ENCODE assay signal across 14 mouse cellular contexts in the genomic region with DNA sequence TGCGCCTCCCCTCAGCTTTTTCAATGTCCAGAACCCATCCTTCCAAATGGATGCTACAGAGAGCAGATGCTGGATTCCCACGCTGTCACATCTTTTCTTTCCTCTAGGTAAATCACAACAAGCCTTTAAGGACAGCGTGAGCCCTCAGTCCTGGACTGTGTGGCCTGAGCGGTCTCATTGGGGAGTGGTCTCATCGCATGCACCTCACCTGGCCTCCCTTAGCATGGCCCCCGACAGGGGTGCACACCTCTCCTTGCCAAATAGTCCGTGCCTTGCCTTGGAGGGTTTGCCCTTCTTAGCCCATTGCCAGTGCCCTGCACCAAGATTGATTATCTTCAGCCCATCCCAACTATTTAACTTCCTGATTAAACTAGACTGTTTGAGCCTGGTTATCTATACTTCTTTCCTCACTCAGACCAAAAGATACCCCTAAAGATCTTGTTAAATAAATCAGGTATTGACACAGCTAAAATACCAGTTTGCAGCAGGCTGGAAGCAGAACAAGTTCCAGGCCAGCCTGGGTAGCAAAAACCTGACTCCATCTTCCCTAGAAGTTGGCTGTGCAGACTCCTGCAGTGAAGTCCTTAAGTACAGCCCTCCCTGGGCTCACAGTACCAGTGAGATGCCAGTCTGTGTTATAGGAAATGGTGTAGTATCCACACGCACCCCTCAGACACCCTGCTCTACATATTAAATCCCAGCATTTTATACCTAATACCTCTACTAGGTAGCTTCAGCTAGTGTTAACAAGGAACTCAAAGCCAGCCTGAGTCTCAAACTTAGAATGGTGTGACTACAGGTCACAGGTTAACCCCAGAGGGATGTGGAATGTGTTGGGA. TPM values are rescaled to one million over a fixed set of nuclear protein-coding genes. Genes with fewer than 3 reads are reported as not detected.
DNase-seq lines count a peak whose midpoint lies in the region; ATAC-seq and TF ChIP-seq lines count a peak whose summit lies in the region.
"Had no signal": no experiment of that assay in that cellular context is flagged by ENCODE, and none has a peak within 500 bp of the region (broad histone marks: within the 10 kb centered on the region; RNA-seq: fewer than 3 reads in every experiment).

No protein-coding gene starts in this region.

- no peak overlapping the region for H3ac ChIP-seq in myocyte (ENCODE audit: control insufficient read depth, insufficient read length)

- DNase-seq in lung, embryonic 14.5 days: peak; percentile 16
- DNase-seq in lung, postnatal 36 days: no peak
- DNase-seq in limb, embryonic 10.5 days (ENCODE audit: low spot score): no peak
- DNase-seq in T-cell, adult 2 months (ENCODE audit: low spot score): no peak
- DNase-seq in adrenal gland, adult 18-20 months (ENCODE audit: low spot score in 2 of 2): no peak
- DNase-seq: adrenal gland, adult 2 months; heart, adult 2 months; kidney, postnatal 36 days; lung, postnatal 4 days; right cerebral cortex, postnatal 14 days had no signal

- no peak for TF ChIP-seq CTCF in lung, embryonic 14.5 days (IDR thresholded peaks at IDR 0.05; ENCODE audit: low read depth)
- TF ChIP-seq CTCF in embryonic fibroblast, embryonic 13.5 days (IDR thresholded peaks at IDR 0.05; ENCODE audit: borderline replicate concordance, insufficient read depth, low read length): no peak

- peak; percentile 38 for TF ChIP-seq POLR2A in embryonic fibroblast, embryonic 13.5 days (IDR thresholded peaks at IDR 0.05; ENCODE audit: low read depth, low read length)
- TF ChIP-seq POLR2A in myocyte (IDR thresholded peaks at IDR 0.05; ENCODE audit: insufficient read length, low read depth): peak; percentile 48

- H3K27me3 ChIP-seq in lung, embryonic 14.5 days (ENCODE audit: insufficient read depth, low read length): no peaks in the 10 kb centered on the region
- no peaks in the 10 kb centered on the region for H3K27me3 ChIP-seq in limb, embryonic 10.5 days (ENCODE audit: low read depth, poor library complexity, severe bottlenecking)
- H3K27me3 ChIP-seq in myocyte (ENCODE audit: control insufficient read depth, insufficient read depth, insufficient read length): no peaks in the 10 kb centered on the region

- H3K9me3 ChIP-seq in lung, embryonic 14.5 days (ENCODE audit: low read depth, low read length): no peaks in the 10 kb centered on the region
- no peaks in the 10 kb centered on the region for H3K9me3 ChIP-seq in limb, embryonic 10.5 days (replicated peaks)
- H3K9me3 ChIP-seq: G1E had no signal

- ATAC-seq in lung, embryonic 14.5 days (ENCODE audit: insufficient read depth): no peak
- no peak for ATAC-seq in frontal cortex, adult (ENCODE audit: low TSS enrichment)

- 56% methylated on average over 8 of the region's 8 CpGs for WGBS in lung, embryonic 14.5 days
- 70% methylated on average over 8 of the region's 8 CpGs for WGBS in limb, embryonic 10.5 days

- H3K4me2 ChIP-seq in lung, embryonic 14.5 days: no peak overlapping the region
- H3K4me2 ChIP-seq in myocyte (ENCODE audit: low read depth): no peak overlapping the region

- peaks cover 39% of the 10 kb centered on the region for H3K79me2 ChIP-seq in myocyte (ENCODE audit: control insufficient read depth, insufficient read depth)

- no peak overlapping the region for H3K27ac ChIP-seq in lung, embryonic 14.5 days (ENCODE audit: low read depth)
- H3K27ac ChIP-seq in embryonic fibroblast, embryonic 13.5 days (ENCODE audit: insufficient read depth, low read length): no peak overlapping the region
- H3K27ac ChIP-seq in limb, embryonic 10.5 days: no peak overlapping the region
- H3K27ac ChIP-seq: heart, adult 2 months had no signal

- peaks cover 70% of the 10 kb centered on the region for H3K36me3 ChIP-seq in lung, embryonic 14.5 days (ENCODE audit: insufficient read depth)
- peaks cover 80% of the 10 kb centered on the region for H3K36me3 ChIP-seq in limb, embryonic 10.5 days
- peaks cover 35% of the 10 kb centered on the region for H3K36me3 ChIP-seq in myocyte (ENCODE audit: control insufficient read depth, insufficient read depth)

- no peak overlapping the region for H3K9ac ChIP-seq in lung, embryonic 14.5 days

- H3K4me3 ChIP-seq in lung, embryonic 14.5 days (ENCODE audit: low read depth, low read length): no peak overlapping the region
- H3K4me3 ChIP-seq in embryonic fibroblast, embryonic 13.5 days (ENCODE audit: insufficient read depth, low read length): no peak overlapping the region
- H3K4me3 ChIP-seq in limb, embryonic 10.5 days: 0 out of 2 replicates have a peak overlapping the region, but pooled peaks have one; percentile 6
- no peak overlapping the region for H3K4me3 ChIP-seq in myocyte
- H3K4me3 ChIP-seq: heart, adult 2 months had no signal

- no peaks in the 10 kb centered on the region; the same call in 1 of the 2 replicates for H3K4me1 ChIP-seq in lung, embryonic 14.5 days (ENCODE audit: insufficient read depth)
- peaks cover 3% of the 10 kb centered on the region; the same call in 1 of the 2 replicates for H3K4me1 ChIP-seq in embryonic fibroblast, embryonic 13.5 days (ENCODE audit: control insufficient read depth, insufficient read depth, low read length)
- H3K4me1 ChIP-seq in limb, embryonic 10.5 days: peaks cover 31% of the 10 kb centered on the region

TF ChIP-seq in myocyte, 11 proteins besides CTCF, POLR2A, EP300 and RAD21:
- TF ChIP-seq MYOD1 (IDR thresholded peaks at IDR 0.05; ENCODE audit: control insufficient read depth in 1 of 3, insufficient read length in 2 of 3, low read depth in 2 of 3) (no peak), POLR2AphosphoS2 (IDR thresholded peaks at IDR 0.05; ENCODE audit: insufficient read length, low read depth) (peak; percentile 92)

RNA-seq across cellular contexts. Expression of a gene that starts 5.5 kb away (rescaled TPM):
- polyA plus RNA-seq in lung, embryonic 14.5 days (2014; fragmentation: Nextera tagmentation; extraction: Ambion mirVana): 1,155 and 1,206 TPM in 2 replicates
- polyA plus RNA-seq in embryonic fibroblast, embryonic 13.5 days (2011; ENCODE audit: insufficient read length, low read depth, missing spikeins): 856 and 947 TPM in 2 replicates
- 1,509 and 1,575 TPM in 2 replicates for polyA plus RNA-seq in limb, embryonic 10.5 days (2016; fragmentation: Nextera tagmentation; extraction: Ambion mirVana)
- 692 TPM for polyA plus RNA-seq in myocyte (2012; fragmentation: generic; extraction: Trizol)
- total RNA-seq in adrenal gland, adult 18-20 months (2021): 100 to 1,000 TPM; 134 to 185 TPM

RNA-seq across cellular contexts. Expression of a gene that starts 8.7 kb away (rescaled TPM):
- polyA plus RNA-seq in lung, embryonic 14.5 days (2014; fragmentation: Nextera tagmentation; extraction: Ambion mirVana): 19.5 and 21.6 TPM in 2 replicates
- 30.4 and 31.8 TPM in 2 replicates for polyA plus RNA-seq in embryonic fibroblast, embryonic 13.5 days (2011; ENCODE audit: insufficient read length, low read depth, missing spikeins)
- 23.2 and 27.3 TPM in 2 replicates for polyA plus RNA-seq in limb, embryonic 10.5 days (2016; fragmentation: Nextera tagmentation; extraction: Ambion mirVana)
- 7.0 TPM for polyA plus RNA-seq in myocyte (2012; fragmentation: generic; extraction: Trizol)
- total RNA-seq in adrenal gland, adult 18-20 months (2021): 10 to 100 TPM; 11.5 to 16.7 TPM

RNA-seq across cellular contexts. Expression of a gene that starts 9.6 kb away (rescaled TPM):
- polyA plus RNA-seq in lung, embryonic 14.5 days (2014; fragmentation: Nextera tagmentation; extraction: Ambion mirVana): 30.9 and 32.5 TPM in 2 replicates
- polyA plus RNA-seq in embryonic fibroblast, embryonic 13.5 days (2011; ENCODE audit: insufficient read length, low read depth, missing spikeins): 66.3 and 78.7 TPM in 2 replicates
- polyA plus RNA-seq in limb, embryonic 10.5 days (2016; fragmentation: Nextera tagmentation; extraction: Ambion mirVana): 43.0 and 49.7 TPM in 2 replicates
- 107 TPM for polyA plus RNA-seq in myocyte (2012; fragmentation: generic; extraction: Trizol)
- 10 to 100 TPM; 62.9 to 71.2 TPM for total RNA-seq in adrenal gland, adult 18-20 months (2021)

RNA-seq across cellular contexts. Expression of a gene that starts 11.1 kb away (rescaled TPM):
- 5.0 and 7.1 TPM in 2 replicates for polyA plus RNA-seq in lung, embryonic 14.5 days (2014; fragmentation: Nextera tagmentation; extraction: Ambion mirVana)
- polyA plus RNA-seq in embryonic fibroblast, embryonic 13.5 days (2011; ENCODE audit: insufficient read length, low read depth, missing spikeins): 82.6 and 120 TPM in 2 replicates
- 4.5 and 5.5 TPM in 2 replicates for polyA plus RNA-seq in limb, embryonic 10.5 days (2016; fragmentation: Nextera tagmentation; extraction: Ambion mirVana)
- polyA plus RNA-seq in myocyte (2012; fragmentation: generic; extraction: Trizol): 45.1 TPM
- 10 to 100 TPM in 1 of 2 experiments, 1 to 10 TPM in 1; 7.9 to 19.0 TPM for total RNA-seq in adrenal gland, adult 18-20 months (2021)

RNA-seq across cellular contexts. Expression of a gene that starts 28.5 kb away (rescaled TPM):
- polyA plus RNA-seq in lung, embryonic 14.5 days (2014; fragmentation: Nextera tagmentation; extraction: Ambion mirVana): 69.2 and 72.0 TPM in 2 replicates
- polyA plus RNA-seq in embryonic fibroblast, embryonic 13.5 days (2011; ENCODE audit: insufficient read length, low read depth, missing spikeins): 9.8 and 15.5 TPM in 2 replicates
- polyA plus RNA-seq in limb, embryonic 10.5 days (2016; fragmentation: Nextera tagmentation; extraction: Ambion mirVana): 61.7 and 67.1 TPM in 2 replicates
- 18.5 TPM for polyA plus RNA-seq in myocyte (2012; fragmentation: generic; extraction: Trizol)
- 1 to 10 TPM; 2.3 TPM for total RNA-seq in adrenal gland, adult 18-20 months (2021)
